Mouse (Mus musculus) stomach, adult 2 months (tissue): Measurements from ENCODE around the gene Entpd8. TPM values are rescaled to one million over a fixed set of nuclear protein-coding genes. Genes with fewer than 3 reads are reported as not detected.

Experiments
- polyA plus RNA-seq: library from polyadenylated mRNA; depleted of rRNA; stranded (reverse); fragments of >200 nt; gene quantifications from 2 replicates; pipeline ENCODE4 v1.2.3, GENCODE M21; 2012; rRNA removed

Entpd8 gene
- polyA plus RNA-seq: 6.6 and 9.0 TPM in 2 replicates

GRCm38 (mm10) chr2:25080076-25080475 is at the start of gene Entpd8:
Entpd8 (plus strand) TSS chr2:25080304.

DNA sequence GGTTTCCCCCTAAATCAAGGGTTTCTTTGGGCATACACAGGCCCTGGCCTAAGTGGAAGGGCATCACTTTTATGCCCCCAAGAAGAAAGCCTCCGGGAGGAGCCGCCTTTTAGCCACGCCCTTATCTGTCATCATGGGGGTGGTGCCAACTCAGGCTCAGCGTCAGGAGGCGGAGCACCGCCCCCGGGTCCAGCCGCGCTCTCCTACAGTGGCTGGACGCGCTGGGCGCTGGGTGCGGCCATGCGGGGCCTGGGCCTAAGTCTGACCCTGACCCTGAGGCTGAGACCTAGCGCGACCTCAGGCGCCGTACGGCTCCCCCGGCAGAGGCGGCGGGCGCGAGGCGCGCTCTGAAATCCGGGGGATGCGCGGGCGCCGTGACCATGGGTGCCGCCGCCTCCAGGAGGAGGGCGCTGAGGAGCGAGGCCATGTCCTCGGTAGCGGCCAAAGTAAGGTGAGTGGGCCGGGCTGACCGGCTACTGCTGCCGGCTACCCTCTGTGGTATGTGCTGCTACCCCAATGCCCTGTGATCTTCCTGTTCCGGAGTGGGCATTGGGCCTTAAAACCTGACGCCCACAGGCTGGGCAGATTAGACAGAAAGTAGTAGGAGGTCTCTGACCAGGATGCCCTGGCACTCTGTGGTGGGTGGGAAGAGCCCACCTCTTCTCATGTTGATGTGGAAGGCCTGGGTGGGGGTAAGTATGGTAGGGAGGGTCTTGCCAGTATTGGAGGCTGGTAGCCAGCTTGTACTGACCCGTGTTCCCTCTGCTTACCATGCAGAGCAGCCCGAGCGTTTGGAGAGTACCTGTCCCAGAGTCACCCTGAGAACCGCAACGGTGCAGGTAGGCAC is 25.7 kb upstream of the Entpd8 start, which contains the start of gene Nsmf:
Nsmf (plus strand) TSS at position 135 of the 847 bp plus-strand sequence.

DNA sequence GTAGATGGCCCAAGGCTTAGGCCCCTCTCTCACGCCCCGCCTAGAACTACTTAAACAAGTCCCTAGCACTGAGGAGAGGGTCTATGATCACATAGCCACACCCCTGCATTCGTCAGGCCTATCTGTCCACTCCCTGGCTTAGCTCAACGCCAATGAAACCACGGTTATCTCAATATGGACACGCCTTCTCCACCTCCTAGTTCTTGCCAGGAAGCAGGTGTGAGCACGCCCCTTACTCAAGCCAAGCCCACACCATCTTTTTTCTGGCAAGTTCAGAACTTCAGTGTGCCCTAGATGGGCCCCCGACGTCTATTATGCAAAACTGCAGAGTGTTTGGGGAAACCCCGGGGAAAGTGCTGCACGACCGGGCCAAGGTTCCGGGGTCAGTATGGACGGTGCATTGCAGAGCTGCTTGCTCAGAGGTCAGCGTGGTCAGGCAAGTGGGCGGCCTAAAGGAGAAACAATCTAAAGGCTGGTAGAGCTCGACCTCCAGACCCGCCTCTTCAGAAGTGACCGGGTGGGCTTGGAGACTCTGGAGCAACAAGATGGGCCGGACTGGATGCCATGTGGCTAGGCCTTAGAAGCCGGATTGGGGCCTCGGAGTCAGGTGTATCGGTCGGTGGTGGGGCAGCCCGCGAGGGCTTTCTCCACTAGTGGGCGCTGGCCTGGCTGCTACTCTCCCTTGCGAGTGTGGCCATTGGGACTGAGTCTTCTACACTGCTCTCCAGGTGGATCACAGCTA is 15.2 kb downstream of the Entpd8 start, which contains the start of gene Noxa1:
Noxa1 (minus strand) TSS at position 41 of the 742 bp plus-strand sequence.

Other genes with a start within 250 kb of the Entpd8 start
- gene Ehmt1, start 160.7 kb upstream of the Entpd8 start, polyA plus RNA-seq: 19.1 and 23.2 TPM in 2 replicates
- 215 and 266 TPM in 2 replicates for gene Arrdc1, start 145.1 kb upstream of the Entpd8 start, polyA plus RNA-seq
- gene Zmynd19, start 130.5 kb upstream of the Entpd8 start, polyA plus RNA-seq: 1.5 and 1.8 TPM in 2 replicates
- gene Dph7, start 117.9 kb upstream of the Entpd8 start, polyA plus RNA-seq: 2.6 and 4.0 TPM in 2 replicates
- 15.7 and 16.1 TPM in 2 replicates for gene Mrpl41, start 105.2 kb upstream of the Entpd8 start, polyA plus RNA-seq
- gene Pnpla7, start 104.3 kb upstream of the Entpd8 start, polyA plus RNA-seq: 3.3 and 4.3 TPM in 2 replicates
- gene Nsmf, start 25.9 kb upstream of the Entpd8 start, polyA plus RNA-seq: 43.8 and 57.8 TPM in 2 replicates
- gene Noxa1, start 14.8 kb downstream of the Entpd8 start, polyA plus RNA-seq: 14.8 and 16.5 TPM in 2 replicates
- gene Nrarp, start 100.5 kb downstream of the Entpd8 start, polyA plus RNA-seq: 41.8 and 62.3 TPM in 2 replicates
- gene Tor4a, start 116.6 kb downstream of the Entpd8 start, polyA plus RNA-seq: 20.0 and 23.5 TPM in 2 replicates
- 29.3 and 32.6 TPM in 2 replicates for gene Nelfb, start 131.2 kb downstream of the Entpd8 start, polyA plus RNA-seq
- gene Stpg3, start 134.3 kb downstream of the Entpd8 start, polyA plus RNA-seq: not detected in 2 replicates
- gene Fam166a, start 138.4 kb downstream of the Entpd8 start, polyA plus RNA-seq: 0.35 TPM in 1 of 2 replicates, not detected in the other
- 278 and 313 TPM in 2 replicates for gene Tubb4b, start 144.4 kb downstream of the Entpd8 start, polyA plus RNA-seq
- 0.29 and 0.32 TPM in 2 replicates for gene Slc34a3, start 154.1 kb downstream of the Entpd8 start, polyA plus RNA-seq
- gene Rnf224, start 156.5 kb downstream of the Entpd8 start, polyA plus RNA-seq: 0.77 and 0.82 TPM in 2 replicates
- 100 and 146 TPM in 2 replicates for gene Rnf208, start 162.0 kb downstream of the Entpd8 start, polyA plus RNA-seq
- gene Cysrt1, start 162.1 kb downstream of the Entpd8 start, polyA plus RNA-seq: 216 and 387 TPM in 2 replicates
- gene AL732309.1, start 166.6 kb downstream of the Entpd8 start, polyA plus RNA-seq: 24.8 and 31.7 TPM in 2 replicates
- gene Tmem203, start 175.1 kb downstream of the Entpd8 start, polyA plus RNA-seq: 26.1 and 51.6 TPM in 2 replicates
- gene Tprn, start 182.3 kb downstream of the Entpd8 start, polyA plus RNA-seq: 76.7 and 110 TPM in 2 replicates
- gene Ssna1, start 192.1 kb downstream of the Entpd8 start, polyA plus RNA-seq: 32.6 and 42.6 TPM in 2 replicates
- 38.5 and 51.1 TPM in 2 replicates for gene Anapc2, start 192.2 kb downstream of the Entpd8 start, polyA plus RNA-seq
- gene Tmem210, start 207.8 kb downstream of the Entpd8 start, polyA plus RNA-seq: not detected in 2 replicates
- gene Lrrc26, start 209.6 kb downstream of the Entpd8 start, polyA plus RNA-seq: 120 and 141 TPM in 2 replicates
- 1.7 and 2.6 TPM in 2 replicates for gene Grin1, start 238.9 kb downstream of the Entpd8 start, polyA plus RNA-seq